In the genomic region with DNA sequence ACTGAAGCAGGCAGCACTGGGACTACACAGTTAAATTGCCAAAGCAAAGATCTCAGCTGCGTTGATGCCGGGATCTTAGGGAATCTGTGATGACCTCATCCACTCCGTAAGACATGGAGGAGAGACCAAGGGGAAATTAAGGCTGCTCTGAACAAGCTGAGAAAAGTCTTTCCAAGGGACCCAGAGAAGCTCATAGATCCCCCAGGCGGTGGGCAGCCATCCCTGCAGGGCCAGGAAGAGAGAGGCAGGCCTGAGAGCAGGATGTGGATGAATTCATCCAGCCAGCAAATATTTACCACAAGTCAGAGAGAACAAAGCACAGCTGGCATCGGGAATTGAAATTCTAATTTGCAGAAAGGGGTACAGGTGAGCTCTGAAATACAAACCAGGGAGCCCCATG, we compare ENCODE assay signal across 26 mouse cellular contexts. TPM values are rescaled to one million over a fixed set of nuclear protein-coding genes. Genes with fewer than 3 reads are reported as not detected.
DNase-seq lines count a peak whose midpoint lies in the region; ATAC-seq and TF ChIP-seq lines count a peak whose summit lies in the region.
"Had no signal": no experiment of that assay in that cellular context is flagged by ENCODE, and none has a peak within 500 bp of the region (broad histone marks: within the 10 kb centered on the region; RNA-seq: fewer than 3 reads in every experiment).

No protein-coding gene starts in this region.

- H3K79me2 ChIP-seq in heart, adult 2 months (replicated peaks; ENCODE audit: control insufficient read depth, insufficient read depth, low read length), result no peaks in the 10 kb centered on the region

- no peak for ATAC-seq in heart, postnatal 0 days (ENCODE audit: insufficient read depth, low read depth)
- ATAC-seq in lung, postnatal 0 days, result no peak
- no peak for ATAC-seq in stomach, postnatal 0 days (ENCODE audit: low FRiP score, low TSS enrichment)
- ATAC-seq: activated CD4-positive, CD25-positive, alpha-beta regulatory T cell, adult 4 months had no signal

- no peaks in the 10 kb centered on the region for H3K36me3 ChIP-seq in heart, postnatal 0 days (replicated peaks; ENCODE audit: control insufficient read depth, insufficient read depth, low read length)
- no peaks in the 10 kb centered on the region for H3K36me3 ChIP-seq in heart, adult 2 months (ENCODE audit: control insufficient read depth, insufficient read depth, low read length)
- H3K36me3 ChIP-seq in lung, postnatal 0 days (ENCODE audit: insufficient read depth, low read length), result no peaks in the 10 kb centered on the region
- no peaks in the 10 kb centered on the region for H3K36me3 ChIP-seq in stomach, postnatal 0 days (ENCODE audit: control insufficient read depth, insufficient read depth, low read length)
- H3K36me3 ChIP-seq: embryonic facial prominence, embryonic 12.5 days; hindbrain, embryonic 15.5 days; limb, embryonic 13.5 days; neural tube, embryonic 12.5 days had no signal

- 55% methylated on average over 5 of the region's 5 CpGs for WGBS in heart, postnatal 0 days
- WGBS in heart, adult 2 months, result 54% methylated on average over 5 of the region's 5 CpGs
- 35% methylated on average over 5 of the region's 5 CpGs for WGBS in lung, postnatal 0 days
- WGBS in stomach, postnatal 0 days, result 43% methylated on average over 5 of the region's 5 CpGs

- H3K27ac ChIP-seq in heart, postnatal 0 days (ENCODE audit: low read depth), result no peak overlapping the region
- no peak overlapping the region for H3K27ac ChIP-seq in heart, adult 2 months
- no peak overlapping the region for H3K27ac ChIP-seq in lung, postnatal 0 days (ENCODE audit: low read length)
- no peak overlapping the region for H3K27ac ChIP-seq in stomach, postnatal 0 days (replicated peaks)
- H3K27ac ChIP-seq: embryonic facial prominence, embryonic 12.5 days; heart, embryonic 13.5 days; hindbrain, embryonic 15.5 days; limb, embryonic 13.5 days; liver, embryonic 14.5 days; neural tube, embryonic 12.5 days had no signal

- intact Hi-C loops in heart, adult 2 months (cut with DNase I), result no loop called here

- no peak overlapping the region for H3K4me3 ChIP-seq in heart, postnatal 0 days (ENCODE audit: low read depth, low read length)
- no peak overlapping the region for H3K4me3 ChIP-seq in heart, adult 2 months
- H3K4me3 ChIP-seq in lung, postnatal 0 days (ENCODE audit: low read depth, low read length), result no peak overlapping the region
- H3K4me3 ChIP-seq in stomach, postnatal 0 days (ENCODE audit: low read depth, low read length), result no peak overlapping the region
- H3K4me3 ChIP-seq: embryonic facial prominence, embryonic 12.5 days; erythroblast, embryonic 14.5 days; heart, embryonic 13.5 days; hindbrain, embryonic 15.5 days; limb, embryonic 13.5 days; neural tube, embryonic 12.5 days had no signal

- no peak for DNase-seq in heart, postnatal 0 days (ENCODE audit: low spot score)
- no peak for DNase-seq in heart, adult 2 months
- DNase-seq in lung, postnatal 0 days (ENCODE audit: low spot score), result no peak
- DNase-seq in lung, postnatal 36 days, result no peak
- DNase-seq in R1 (ENCODE audit: low read depth, low spot score), result peak; percentile 67
- DNase-seq in stomach, postnatal 0 days (ENCODE audit: low spot score), result no peak
- DNase-seq in frontal cortex, postnatal 36 days (ENCODE audit: low spot score in 2 of 2), result no peak
- DNase-seq: adrenal gland, postnatal 14 days; cerebellum, adult 11 months; cerebellum, postnatal 10 days; gastrocnemius, postnatal 10 days; heart, adult 11 months; heart, postnatal 36 days; kidney, adult 11 months; kidney, postnatal 10 days; right cerebral cortex, postnatal 14 days; thymus, adult 18-20 months; thymus, postnatal 4 days had no signal

- TF ChIP-seq CTCF in heart, postnatal 0 days (IDR thresholded peaks at IDR 0.05; ENCODE audit: low read depth), result 0 out of 2 replicates have a peak, but pooled peaks have one; percentile 12
- no peak for TF ChIP-seq CTCF in heart, adult 2 months (IDR thresholded peaks at IDR 0.05)
- peak; percentile 32 for TF ChIP-seq CTCF in lung, postnatal 0 days (IDR thresholded peaks at IDR 0.05)
- peak; percentile 49 for TF ChIP-seq CTCF in stomach, postnatal 0 days (IDR thresholded peaks at IDR 0.05; ENCODE audit: low read depth)

- no peak overlapping the region for H3K4me2 ChIP-seq in heart, postnatal 0 days (ENCODE audit: low read depth, low read length)
- no peak overlapping the region for H3K4me2 ChIP-seq in lung, postnatal 0 days (replicated peaks; ENCODE audit: low read depth, low read length)
- H3K4me2 ChIP-seq in stomach, postnatal 0 days (replicated peaks; ENCODE audit: low read depth), result no peak overlapping the region
- H3K4me2 ChIP-seq: embryonic facial prominence, embryonic 12.5 days; heart, embryonic 13.5 days; hindbrain, embryonic 15.5 days; limb, embryonic 13.5 days; neural tube, embryonic 12.5 days had no signal

- TF ChIP-seq EP300 in heart, postnatal 0 days (IDR thresholded peaks at IDR 0.05; ENCODE audit: low read depth), result no peak
- no peak for TF ChIP-seq EP300 in heart, adult 2 months (IDR thresholded peaks at IDR 0.05; ENCODE audit: insufficient read depth, low read depth, low read length)
- no peak for TF ChIP-seq EP300 in lung, postnatal 0 days (IDR thresholded peaks at IDR 0.05)
- TF ChIP-seq EP300 in stomach, postnatal 0 days (optimal IDR thresholded peaks at IDR 0.05), result no peak

- H3K9me3 ChIP-seq in heart, postnatal 0 days (replicated peaks; ENCODE audit: control insufficient read depth, low read length), result no peaks in the 10 kb centered on the region
- no peaks in the 10 kb centered on the region for H3K9me3 ChIP-seq in lung, postnatal 0 days (ENCODE audit: low read length)
- H3K9me3 ChIP-seq in stomach, postnatal 0 days (ENCODE audit: control insufficient read depth, low read length), result no peaks in the 10 kb centered on the region
- H3K9me3 ChIP-seq: embryonic facial prominence, embryonic 12.5 days; heart, embryonic 13.5 days; hindbrain, embryonic 15.5 days; limb, embryonic 13.5 days; neural tube, embryonic 12.5 days had no signal

- 0 out of 2 replicates have a peak, but pooled peaks cover 2% of the 10 kb centered on the region for H3K4me1 ChIP-seq in heart, postnatal 0 days (ENCODE audit: control insufficient read depth, insufficient read depth)
- no peaks in the 10 kb centered on the region for H3K4me1 ChIP-seq in heart, adult 2 months (ENCODE audit: control insufficient read depth, insufficient read depth, low read length)
- H3K4me1 ChIP-seq in lung, postnatal 0 days (ENCODE audit: insufficient read depth, low read depth, low read length), result peaks cover 7% of the 10 kb centered on the region; the same call in 1 of the 2 replicates
- H3K4me1 ChIP-seq in stomach, postnatal 0 days (replicated peaks; ENCODE audit: control insufficient read depth, insufficient read depth), result 0 out of 2 replicates have a peak, but pooled peaks cover 7% of the 10 kb centered on the region

- no peak for TF ChIP-seq POLR2A in heart, adult 2 months (IDR thresholded peaks at IDR 0.05; ENCODE audit: insufficient read depth, low read depth, low read length)

- no peaks in the 10 kb centered on the region for H3K27me3 ChIP-seq in heart, postnatal 0 days (ENCODE audit: control insufficient read depth, insufficient read depth, low read length)
- H3K27me3 ChIP-seq in heart, adult 2 months (ENCODE audit: control insufficient read depth, insufficient read depth, low read length), result no peaks in the 10 kb centered on the region
- no peaks in the 10 kb centered on the region for H3K27me3 ChIP-seq in lung, postnatal 0 days (replicated peaks; ENCODE audit: insufficient read depth, low read length)
- no peaks in the 10 kb centered on the region for H3K27me3 ChIP-seq in stomach, postnatal 0 days (ENCODE audit: control insufficient read depth, insufficient read depth, low read length)
- H3K27me3 ChIP-seq: heart, embryonic 13.5 days; hindbrain, embryonic 15.5 days; neural tube, embryonic 12.5 days had no signal

- no peak overlapping the region for H3K9ac ChIP-seq in heart, postnatal 0 days (replicated peaks; ENCODE audit: low read depth, low read length)
- H3K9ac ChIP-seq in heart, adult 2 months (ENCODE audit: low read depth, low read length), result no peak overlapping the region
- H3K9ac ChIP-seq in lung, postnatal 0 days (replicated peaks; ENCODE audit: low read depth), result no peak overlapping the region
- H3K9ac ChIP-seq in stomach, postnatal 0 days (ENCODE audit: low read length), result no peak overlapping the region
- H3K9ac ChIP-seq: embryonic facial prominence, embryonic 12.5 days; heart, embryonic 13.5 days; hindbrain, embryonic 15.5 days; limb, embryonic 13.5 days; liver, embryonic 14.5 days; neural tube, embryonic 12.5 days had no signal

RNA-seq across cellular contexts. Expression of a gene that starts 8.7 kb away (rescaled TPM):
- total RNA-seq in heart, postnatal 0 days (2014; rRNA removed; ENCODE audit: low replicate concordance), result 1.3 and 1.5 TPM in 2 replicates
- 0.74 and 0.92 TPM in 2 replicates for polyA plus RNA-seq in heart, postnatal 0 days (2015; fragmentation: Nextera tagmentation; extraction: Ambion mirVana)
- total RNA-seq in heart, adult 2 months (2021), result 1 to 10 TPM; 1.1 to 1.7 TPM
- 1.2 and 1.5 TPM in 2 replicates for polyA plus RNA-seq in heart, adult 2 months (2012; rRNA removed)
- 1.5 TPM in 2 replicates for polyA plus RNA-seq in lung, postnatal 0 days (2015; fragmentation: Nextera tagmentation; extraction: Ambion mirVana)
- 1.2 and 1.4 TPM in 2 replicates for polyA plus RNA-seq in stomach, postnatal 0 days (2015; fragmentation: Nextera tagmentation; extraction: Ambion mirVana)
- polyA plus RNA-seq: erythroblast, embryonic 14.5 days had no signal
